Mouse (Mus musculus) midbrain, embryonic 12.5 days (tissue): Measurements from ENCODE around the gene Dgkd. TPM values are rescaled to one million over a fixed set of nuclear protein-coding genes. Genes with fewer than 3 reads are reported as not detected.

ENCODE experiments used
- ATAC-seq: fragments of 200-750 bp; cut with Nextera tagmentation; 2 replicates; pipeline ENCODE4 v1.8.0; 2017; ENCODE audit warnings: low read depth, moderate TSS enrichment, moderate library complexity; ENCODE audit not compliant: low FRiP score
- H3K27ac ChIP-seq: fragments of 300-500 bp; sonication (generic); replicated peaks from 2 replicates; pipeline ENCODE4 v1.5.1; 2016; ENCODE audit warnings: mild to moderate bottlenecking
- H3K27me3 ChIP-seq: fragments of 300-500 bp; sonication (generic); 2 replicates; pipeline ENCODE4 v1.6.1; 2016; ENCODE audit warnings: mild to moderate bottlenecking
- H3K36me3 ChIP-seq: fragments of 300-500 bp; sonication (generic); 2 replicates; pipeline ENCODE4 v1.6.1; 2016
- H3K4me1 ChIP-seq: fragments of 300-500 bp; sonication (generic); 2 replicates; pipeline ENCODE4 v1.6.1; 2016
- H3K4me2 ChIP-seq: fragments of 300-500 bp; sonication (generic); replicated peaks from 2 replicates; pipeline ENCODE4 v1.6.1; 2016; ENCODE audit warnings: mild to moderate bottlenecking, moderate library complexity
- H3K4me3 ChIP-seq: fragments of 300-500 bp; sonication (generic); 2 replicates; pipeline ENCODE4 v1.5.1; 2016; ENCODE audit warnings: mild to moderate bottlenecking
- H3K9ac ChIP-seq: fragments of 300-500 bp; sonication (generic); replicated peaks from 2 replicates; pipeline ENCODE4 v1.6.1; 2016; ENCODE audit warnings: mild to moderate bottlenecking, moderate library complexity
- H3K9me3 ChIP-seq: fragments of 300-500 bp; sonication (generic); 2 replicates; pipeline ENCODE4 v1.6.1; 2016; ENCODE audit warnings: mild to moderate bottlenecking
- WGBS: fragments of 180-500 bp; shearing (Covaris S2); methylation state at CpG from one replicate; pipeline ENCODE4 v1.1.7; 2016; 5-methylcytosine and 5-hydroxymethylcytosine counted together
- polyA plus RNA-seq: library from polyadenylated mRNA; unstranded; fragments of >200 nt; fragmentation: Nextera tagmentation; extraction: Ambion mirVana; gene quantifications from 2 replicates; pipeline ENCODE4 v1.2.1, GENCODE M21; 2016

The Dgkd gene
- polyA plus RNA-seq, 1 experiment from 2014 or later, result 41.7 TPM

DNA sequence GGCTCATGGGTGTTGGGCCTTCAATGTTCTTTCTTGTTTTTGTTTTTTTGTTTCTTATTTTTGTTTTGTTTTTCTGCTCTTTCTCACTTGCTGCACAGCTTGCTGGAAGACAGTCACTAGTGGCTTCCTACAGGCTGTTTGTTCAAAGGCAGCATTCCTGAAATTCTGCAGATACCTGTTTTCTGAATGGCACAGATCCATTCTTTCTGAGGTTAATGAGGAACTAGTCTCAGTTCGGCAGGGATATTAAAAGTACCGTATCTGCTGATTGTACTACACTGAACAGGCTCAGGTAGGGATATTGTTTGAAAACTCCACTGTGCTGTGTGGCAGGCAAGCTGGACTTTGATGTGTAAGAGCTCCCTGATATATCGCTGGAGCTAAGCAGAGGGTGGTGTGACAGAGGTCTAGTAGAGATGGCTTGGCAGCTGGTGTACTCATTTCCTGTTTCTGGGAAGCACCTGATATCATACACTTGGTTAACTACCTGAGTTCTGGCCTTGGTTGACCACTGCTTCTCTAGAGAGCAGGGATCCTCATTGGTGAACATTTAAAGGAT, 67.0 kb downstream of the Dgkd start:
- peaks cover 49% of the 10 kb centered on the region for H3K36me3 ChIP-seq
- H3K4me1 ChIP-seq, result no peaks in the 10 kb centered on the region
- no peak overlapping the region for H3K27ac ChIP-seq
- ATAC-seq, result no peak
- no peaks in the 10 kb centered on the region for H3K27me3 ChIP-seq
- no peaks in the 10 kb centered on the region for H3K9me3 ChIP-seq
- WGBS, result 89% methylated on average over 3 of the region's 3 CpGs
- no peak overlapping the region for H3K9ac ChIP-seq
- H3K4me2 ChIP-seq, result no peak overlapping the region
- H3K4me3 ChIP-seq, result no peak overlapping the region

DNA sequence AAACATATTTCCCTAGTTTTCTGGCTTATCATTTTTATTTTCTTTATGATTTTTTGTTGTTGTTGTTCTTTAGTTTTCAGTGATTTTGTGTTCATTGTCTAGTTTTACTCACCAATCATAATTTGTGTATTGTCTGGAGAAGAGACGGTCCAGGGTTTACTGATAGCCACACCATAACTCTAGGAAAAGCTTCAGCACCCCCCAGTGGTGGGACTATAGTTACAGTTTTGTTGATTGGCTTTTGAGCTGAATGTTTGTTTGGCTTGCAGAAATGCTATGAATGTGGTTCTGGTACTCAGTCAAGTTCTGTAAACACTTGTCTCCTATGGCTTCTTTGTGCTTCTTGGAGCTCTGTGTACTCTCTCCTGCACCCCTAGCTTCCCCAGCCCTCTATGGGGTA, 69.6 kb downstream of the Dgkd start:
- Histone ChIP-seq H3K36me3 (peaks cover 69% of the 10 kb centered on the region), H3K4me3 (no peak overlapping the region), H3K9ac (no peak overlapping the region), H3K9me3 (no peaks in the 10 kb centered on the region), H3K27ac (no peak overlapping the region), H3K27me3 (no peaks in the 10 kb centered on the region), H3K4me2 (no peak overlapping the region), H3K4me1 (no peaks in the 10 kb centered on the region)
- no peak for ATAC-seq
- 72% methylated on average over 1 of the region's 1 CpGs for WGBS

DNA sequence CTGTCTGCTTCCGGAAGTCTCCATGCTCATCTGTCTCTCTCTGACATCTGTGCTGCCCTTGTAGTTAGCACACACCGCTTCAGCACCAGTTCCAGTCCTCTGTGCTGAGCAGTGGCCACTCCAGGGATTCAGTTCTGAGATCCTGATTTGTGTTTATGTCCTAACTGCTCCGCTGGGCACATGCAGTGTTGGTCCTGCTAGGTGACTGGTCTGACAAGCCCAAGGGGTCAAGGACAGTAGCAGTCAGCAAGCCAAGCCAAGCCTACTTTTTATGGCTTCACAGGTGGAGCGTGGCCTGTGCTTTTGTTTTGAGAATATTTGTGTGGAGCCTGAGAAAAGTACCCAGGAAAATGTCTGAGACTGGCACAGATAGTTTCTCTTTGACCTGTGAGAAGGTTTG, 71.8 kb downstream of the Dgkd start:
- Histone ChIP-seq H3K27me3 (no peaks in the 10 kb centered on the region), H3K4me2 (no peak overlapping the region), H3K36me3 (peaks cover 61% of the 10 kb centered on the region), H3K27ac (no peak overlapping the region), H3K9ac (no peak overlapping the region), H3K4me3 (no peak overlapping the region), H3K4me1 (0 out of 2 replicates have a peak, but pooled peaks cover 2% of the 10 kb centered on the region), H3K9me3 (no peaks in the 10 kb centered on the region)
- ATAC-seq, result no peak
- WGBS, result 97% methylated on average over 4 of the region's 4 CpGs

DNA sequence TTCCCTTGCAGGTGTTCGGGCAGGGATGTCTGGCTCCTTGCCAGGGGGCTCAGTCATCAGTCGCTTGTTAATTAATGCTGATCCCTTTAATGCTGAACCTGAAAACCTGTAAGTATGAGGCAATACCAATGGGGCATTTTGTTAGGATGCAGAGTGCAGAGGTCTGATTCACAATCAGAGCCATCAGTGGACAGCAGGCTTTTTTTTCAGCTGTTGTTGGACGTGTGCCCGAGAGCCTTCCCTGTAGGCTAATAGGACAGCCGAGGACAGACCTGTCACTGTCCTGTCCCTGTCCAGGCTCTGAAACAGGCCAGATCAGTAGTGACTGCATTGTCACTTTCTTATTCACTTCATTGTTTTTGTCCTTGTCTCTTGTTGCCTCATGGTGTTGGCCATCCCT, 76.6 kb downstream of the Dgkd start:
- Histone ChIP-seq H3K27me3 (no peaks in the 10 kb centered on the region), H3K9ac (no peak overlapping the region), H3K27ac (no peak overlapping the region; the same call in 1 of the 2 replicates), H3K9me3 (no peaks in the 10 kb centered on the region), H3K36me3 (peaks cover 64% of the 10 kb centered on the region), H3K4me2 (no peak overlapping the region), H3K4me1 (0 out of 2 replicates have a peak, but pooled peaks cover 2% of the 10 kb centered on the region), H3K4me3 (no peak overlapping the region)
- WGBS, result 80% methylated on average over 5 of the region's 5 CpGs
- ATAC-seq, result no peak

DNA sequence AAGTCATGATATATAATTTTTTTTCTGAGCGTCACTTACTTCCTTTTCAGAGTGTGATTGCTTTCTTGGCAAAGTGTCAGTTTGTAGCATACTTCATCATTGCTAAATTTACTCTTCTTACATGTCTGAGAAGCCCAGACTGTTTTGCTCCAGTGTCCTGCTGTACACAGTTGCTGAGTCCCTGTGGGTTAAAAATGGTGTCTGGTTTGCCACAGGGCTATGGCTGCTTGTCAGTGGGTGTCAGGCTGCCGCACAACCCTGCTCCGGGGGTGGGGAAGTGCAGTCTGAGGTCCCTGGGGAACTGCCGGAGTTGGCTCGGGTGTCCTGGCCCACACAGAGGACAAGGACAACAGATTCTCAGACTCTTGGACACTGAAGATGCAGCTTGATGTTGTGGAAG, 80.0 kb downstream of the Dgkd start:
- no peaks in the 10 kb centered on the region for H3K27me3 ChIP-seq
- no peak for ATAC-seq
- peaks cover 55% of the 10 kb centered on the region for H3K36me3 ChIP-seq

DNA sequence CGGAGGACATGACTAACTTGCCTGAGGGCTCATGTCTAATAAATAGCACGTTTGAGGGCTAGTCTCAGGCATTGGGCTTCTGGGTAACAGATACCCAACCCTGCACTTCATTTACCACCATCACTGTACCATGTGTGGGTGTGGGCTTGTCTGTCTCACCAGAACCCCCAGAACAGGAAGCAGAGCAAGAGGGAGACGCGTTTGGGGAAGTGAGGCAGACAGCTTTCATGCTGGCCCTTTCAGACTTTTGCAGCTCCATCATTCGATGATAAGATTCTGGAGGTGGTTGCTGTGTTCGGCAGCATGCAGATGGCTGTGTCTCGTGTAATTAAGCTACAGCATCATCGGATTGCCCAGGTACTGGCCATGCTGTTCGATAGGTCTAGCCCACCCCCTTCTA, 82.0 kb downstream of the Dgkd start:
- Histone ChIP-seq H3K4me3 (no peak overlapping the region), H3K4me2 (no peak overlapping the region), H3K4me1 (no peaks in the 10 kb centered on the region), H3K36me3 (peaks cover 64% of the 10 kb centered on the region), H3K9ac (no peak overlapping the region), H3K27me3 (no peaks in the 10 kb centered on the region), H3K9me3 (no peaks in the 10 kb centered on the region), H3K27ac (no peak overlapping the region)
- WGBS, result 93% methylated on average over 9 of the region's 9 CpGs
- no peak for ATAC-seq

More for the DNA sequence above, 80.0 kb downstream of the Dgkd start:
- no peak overlapping the region for H3K4me2 ChIP-seq
- no peak overlapping the region for H3K27ac ChIP-seq
- H3K9me3 ChIP-seq, result no peaks in the 10 kb centered on the region
- no peak overlapping the region for H3K9ac ChIP-seq
- H3K4me3 ChIP-seq, result no peak overlapping the region
- H3K4me1 ChIP-seq, result 0 out of 2 replicates have a peak, but pooled peaks cover 2% of the 10 kb centered on the region
- 85% methylated on average over 5 of the region's 5 CpGs for WGBS

DNA sequence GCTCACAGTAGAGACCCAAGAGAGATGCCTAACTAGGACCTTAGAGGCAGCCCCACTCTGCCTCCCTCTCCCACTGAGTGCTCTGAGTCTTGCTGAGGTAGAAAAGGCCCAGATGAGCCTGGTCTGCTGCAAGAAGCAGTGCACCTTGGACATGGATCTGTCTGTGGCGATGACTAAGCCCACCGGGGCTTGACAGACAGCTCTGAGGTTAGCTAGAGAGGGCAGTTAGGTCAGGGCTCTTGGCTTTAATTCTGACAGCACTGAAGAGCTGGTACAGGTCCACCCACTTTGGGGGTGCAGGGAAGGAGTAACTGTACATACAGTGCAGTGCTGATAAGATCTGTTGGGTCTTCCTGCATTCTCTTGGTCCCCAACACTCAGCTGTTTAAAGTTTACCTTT, 82.5 kb downstream of the Dgkd start:
- Histone ChIP-seq H3K4me2 (no peak overlapping the region), H3K4me3 (no peak overlapping the region), H3K9me3 (no peaks in the 10 kb centered on the region), H3K27ac (no peak overlapping the region), H3K36me3 (peaks cover 64% of the 10 kb centered on the region), H3K9ac (no peak overlapping the region), H3K4me1 (no peaks in the 10 kb centered on the region), H3K27me3 (no peaks in the 10 kb centered on the region)
- WGBS, result 94% methylated on average over 2 of the region's 2 CpGs
- ATAC-seq, result no peak

DNA sequence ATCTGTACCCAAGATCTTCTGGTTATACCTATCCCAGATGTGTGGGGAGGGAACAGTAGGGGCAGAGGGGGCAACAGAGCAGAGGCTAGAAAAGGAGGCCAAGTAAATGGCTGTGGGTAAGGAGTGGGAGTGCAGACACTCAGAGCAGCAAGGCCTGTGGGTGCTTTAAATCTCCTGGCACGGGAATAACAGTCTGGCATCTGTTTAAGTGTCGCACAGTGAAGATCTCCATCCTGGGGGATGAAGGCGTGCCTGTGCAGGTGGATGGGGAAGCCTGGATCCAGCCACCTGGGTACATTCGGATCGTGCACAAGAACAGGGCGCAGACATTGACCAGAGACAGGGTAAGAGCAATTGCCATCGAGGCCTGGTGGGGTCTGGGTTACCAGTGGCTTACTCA, 83.0 kb downstream of the Dgkd start:
- no peak overlapping the region for H3K9ac ChIP-seq
- no peaks in the 10 kb centered on the region for H3K4me1 ChIP-seq
- no peaks in the 10 kb centered on the region for H3K27me3 ChIP-seq
- 94% methylated on average over 7 of the region's 7 CpGs for WGBS
- no peaks in the 10 kb centered on the region for H3K9me3 ChIP-seq
- H3K4me2 ChIP-seq, result no peak overlapping the region
- no peak for ATAC-seq
- H3K4me3 ChIP-seq, result no peak overlapping the region
- H3K27ac ChIP-seq, result no peak overlapping the region
- peaks cover 68% of the 10 kb centered on the region for H3K36me3 ChIP-seq

DNA sequence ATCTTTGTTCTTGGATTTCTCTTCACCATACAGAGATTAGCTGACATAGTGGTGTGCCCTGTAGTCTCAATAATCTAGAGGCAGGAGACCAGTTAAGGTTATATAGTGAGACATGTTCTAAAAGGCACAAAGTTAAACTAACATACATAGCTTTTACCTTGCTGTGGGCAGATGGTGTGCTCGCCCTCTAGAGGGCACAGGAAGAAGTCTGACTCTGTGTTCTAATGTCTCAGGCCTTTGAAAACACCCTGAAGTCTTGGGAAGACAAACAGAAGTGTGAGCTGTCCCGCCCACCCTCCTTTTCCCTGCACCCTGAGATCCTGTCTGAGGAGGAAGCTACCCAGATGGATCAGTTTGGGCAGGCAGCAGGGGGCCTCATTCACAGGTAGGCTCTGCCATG, 83.4 kb downstream of the Dgkd start:
- Histone ChIP-seq H3K4me2 (no peak overlapping the region), H3K36me3 (peaks cover 72% of the 10 kb centered on the region), H3K27me3 (no peaks in the 10 kb centered on the region), H3K9ac (no peak overlapping the region), H3K4me3 (no peak overlapping the region), H3K27ac (no peak overlapping the region), H3K4me1 (no peaks in the 10 kb centered on the region), H3K9me3 (no peaks in the 10 kb centered on the region)
- WGBS, result 34% methylated on average over 2 of the region's 2 CpGs
- no peak for ATAC-seq

DNA sequence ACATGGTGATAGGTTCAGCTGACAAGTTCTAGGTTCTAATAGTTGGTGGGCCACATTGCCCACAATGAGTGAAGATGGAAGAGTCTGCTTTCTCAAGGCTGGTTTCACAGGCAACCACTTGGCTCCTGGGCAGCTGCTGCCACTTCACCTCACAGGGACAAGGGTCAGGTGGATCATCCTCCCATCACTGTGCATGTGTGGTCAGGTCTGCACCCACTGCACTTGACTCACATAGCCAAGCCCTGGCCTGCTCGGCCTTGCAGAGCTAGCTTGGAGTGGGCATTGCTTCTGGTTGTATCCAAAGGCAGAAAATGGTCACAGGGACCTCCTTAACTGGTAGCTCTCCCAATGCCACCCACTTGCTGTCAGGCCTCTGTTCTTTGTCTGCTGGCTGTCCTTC, 88.7 kb downstream of the Dgkd start:
- ATAC-seq, result no peak
- H3K9me3 ChIP-seq, result no peaks in the 10 kb centered on the region
- no peak overlapping the region for H3K9ac ChIP-seq

DNA sequence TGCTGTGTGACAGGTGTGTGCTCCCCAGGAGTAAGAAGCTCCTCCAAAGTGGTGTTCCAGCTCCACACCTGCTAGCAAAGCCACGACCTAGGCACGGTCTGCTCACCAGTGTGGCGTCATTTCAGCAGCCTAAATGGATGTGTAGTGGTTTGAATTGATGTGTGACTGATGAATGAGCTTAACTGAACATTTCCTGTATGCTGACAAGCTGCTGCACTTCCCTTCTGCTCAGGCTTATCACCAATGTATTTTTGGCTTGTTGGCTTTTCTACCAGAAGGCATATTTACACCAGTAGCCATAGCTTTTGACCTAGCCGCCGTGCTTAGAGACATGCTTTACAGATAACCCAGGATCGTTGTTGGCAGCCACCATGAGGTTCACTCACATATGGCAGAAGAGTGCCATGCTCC, 94.6 kb downstream of the Dgkd start:
- no peak overlapping the region for H3K27ac ChIP-seq
- H3K4me3 ChIP-seq, result no peak overlapping the region
- peaks cover 97% of the 10 kb centered on the region for H3K36me3 ChIP-seq
- H3K27me3 ChIP-seq, result no peaks in the 10 kb centered on the region
- no peak overlapping the region for H3K4me2 ChIP-seq
- no peak overlapping the region for H3K9ac ChIP-seq
- ATAC-seq, result no peak
- H3K9me3 ChIP-seq, result no peaks in the 10 kb centered on the region
- H3K4me1 ChIP-seq, result no peaks in the 10 kb centered on the region
- 97% methylated on average over 6 of the region's 6 CpGs for WGBS

More for the DNA sequence above, 88.7 kb downstream of the Dgkd start:
- 81% methylated on average over 1 of the region's 1 CpGs for WGBS
- H3K27me3 ChIP-seq, result no peaks in the 10 kb centered on the region
- peaks cover 100% of the 10 kb centered on the region for H3K36me3 ChIP-seq
- no peak overlapping the region for H3K27ac ChIP-seq
- H3K4me1 ChIP-seq, result no peaks in the 10 kb centered on the region
- no peak overlapping the region for H3K4me2 ChIP-seq
- H3K4me3 ChIP-seq, result no peak overlapping the region

DNA sequence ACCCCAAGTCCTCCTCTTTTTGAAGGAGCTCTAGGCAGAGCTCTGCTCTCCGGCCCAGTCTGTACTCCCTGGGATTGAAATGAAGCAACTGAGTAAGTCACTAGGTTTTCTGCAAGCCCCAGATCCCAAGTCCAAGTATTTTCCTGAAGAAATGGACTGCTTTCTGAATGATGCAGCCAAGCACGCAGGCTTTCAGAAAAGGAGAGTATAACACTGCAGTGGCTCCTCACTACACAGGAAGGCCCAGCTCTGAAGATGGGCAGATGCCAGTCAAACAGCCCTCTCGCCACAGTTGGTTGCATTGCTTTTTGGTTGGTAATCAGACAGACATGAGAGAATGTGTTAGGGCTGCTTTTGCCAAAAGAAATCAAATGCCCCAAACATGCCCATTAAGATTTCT, 98.6 kb downstream of the Dgkd start:
- H3K4me2 ChIP-seq, result no peak overlapping the region
- no peaks in the 10 kb centered on the region for H3K27me3 ChIP-seq
- ATAC-seq, result no peak
- no peaks in the 10 kb centered on the region for H3K4me1 ChIP-seq
- H3K9ac ChIP-seq, result no peak overlapping the region
- H3K4me3 ChIP-seq, result no peak overlapping the region
- H3K36me3 ChIP-seq, result peaks cover 87% of the 10 kb centered on the region
- H3K27ac ChIP-seq, result no peak overlapping the region
- WGBS, result 95% methylated on average over 3 of the region's 3 CpGs
- H3K9me3 ChIP-seq, result no peaks in the 10 kb centered on the region

DNA sequence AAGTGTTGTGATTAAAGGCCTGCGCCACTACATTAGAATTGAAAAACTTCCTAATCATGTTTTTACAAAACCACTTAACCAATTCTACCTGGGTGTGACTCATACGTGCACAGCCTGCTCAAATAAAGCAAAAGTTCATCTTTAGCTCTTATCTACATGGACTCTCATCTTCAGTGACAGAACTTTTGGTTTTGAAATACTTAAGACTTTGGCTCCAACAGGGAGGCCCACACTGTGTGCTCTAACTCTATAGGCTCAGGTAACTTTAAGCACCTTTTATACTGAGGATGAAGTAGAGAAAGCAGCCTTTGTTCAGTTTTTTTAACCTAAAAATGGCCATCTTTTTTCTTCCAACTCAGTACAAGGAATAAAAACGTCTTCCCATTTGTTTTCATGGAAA, 100.0 kb downstream of the Dgkd start:
- peaks cover 86% of the 10 kb centered on the region for H3K36me3 ChIP-seq
- H3K4me2 ChIP-seq, result no peak overlapping the region
- no peaks in the 10 kb centered on the region for H3K4me1 ChIP-seq
- no peaks in the 10 kb centered on the region for H3K27me3 ChIP-seq
- 83% methylated on average over 3 of the region's 3 CpGs for WGBS
- ATAC-seq, result no peak
- H3K9ac ChIP-seq, result no peak overlapping the region
- no peaks in the 10 kb centered on the region for H3K9me3 ChIP-seq
- no peak overlapping the region for H3K27ac ChIP-seq
- H3K4me3 ChIP-seq, result no peak overlapping the region
